Mouse (Mus musculus) ES-E14 (cell line): ENCODE results near the gene Slc35e3. TPM values are rescaled to one million over a fixed set of nuclear protein-coding genes. Genes with fewer than 3 reads are reported as not detected.
A peak's percentile ranks its signal among the peaks of the same experiment; 100 is the strongest.

ENCODE experiments used
- DNase-seq: peaks from one replicate; pipeline ENCODE4 v3.0.0-alpha.2; 2013; ENCODE audit warnings: low read depth, low spot score
- H3K27ac ChIP-seq: 2 replicates; pipeline ENCODE4 v1.5.1; 2012; ENCODE audit warnings: low read depth, mild to moderate bottlenecking, low read length, moderate library complexity, mixed read lengths; ENCODE audit not compliant: poor library complexity, insufficient read depth, severe bottlenecking
- H3K36me3 ChIP-seq: 2 replicates; pipeline ENCODE4 v1.6.1; 2012; ENCODE audit warnings: mild to moderate bottlenecking, low read length, moderate library complexity, mixed read lengths; ENCODE audit not compliant: control insufficient read depth, poor library complexity, insufficient read depth, severe bottlenecking
- H3K4me1 ChIP-seq, 2 experiments: fragments of 150-350 bp in 1 of 2; sonication (generic) in 1 of 2; 2 replicates each; pipeline ENCODE4 v1.6.1; 2012; ENCODE audit warnings: low read length in 2 of 2, mild to moderate bottlenecking in 1 of 2, mixed read lengths in 1 of 2; ENCODE audit not compliant: control insufficient read depth in 2 of 2, insufficient read depth in 2 of 2, poor library complexity in 1 of 2
- H3K4me3 ChIP-seq, 2 experiments: fragments of 150-350 bp in 1 of 2; sonication (generic) in 1 of 2; 2 replicates each; pipeline ENCODE4 v1.5.1; 2012; ENCODE audit warnings: low read length in 2 of 2, low read depth in 1 of 2, mild to moderate bottlenecking in 1 of 2, mixed read lengths in 1 of 2; ENCODE audit not compliant: insufficient read depth in 1 of 2, poor library complexity in 1 of 2, severe bottlenecking in 1 of 2
- H3K9ac ChIP-seq: 2 replicates; pipeline ENCODE4 v1.6.1; 2012; ENCODE audit warnings: low read depth, mild to moderate bottlenecking, low read length, mixed read lengths; ENCODE audit not compliant: poor library complexity, insufficient read depth, severe bottlenecking
- H3K9me3 ChIP-seq: fragments of 150-350 bp; sonication (generic); 2 replicates; pipeline ENCODE4 v1.6.1; 2012; ENCODE audit warnings: low read depth, mild to moderate bottlenecking, low read length; ENCODE audit not compliant: control insufficient read depth, insufficient read depth
- CHD2 ChIP-seq: IDR thresholded peaks from 2 replicates; pipeline ENCODE4 v1.6.1; 2014; ENCODE audit warnings: mild to moderate bottlenecking, low read depth, low read length, inconsistent platforms
- HCFC1 ChIP-seq: IDR thresholded peaks from 2 replicates; pipeline ENCODE4 v1.6.1; 2012; ENCODE audit warnings: low read length, inconsistent platforms, borderline replicate concordance; ENCODE audit not compliant: insufficient read depth
- MAFK ChIP-seq: IDR thresholded peaks from 2 replicates; pipeline ENCODE4 v1.6.1; 2014; ENCODE audit warnings: mild to moderate bottlenecking, low read depth, low read length, inconsistent platforms; ENCODE audit not compliant: insufficient read depth
- ZC3H11A ChIP-seq: IDR thresholded peaks from 2 replicates; pipeline ENCODE4 v1.6.1; 2012; ENCODE audit warnings: low read depth, mild to moderate bottlenecking, inconsistent platforms, low read length, borderline replicate concordance
- ZNF384 ChIP-seq: IDR thresholded peaks from 2 replicates; pipeline ENCODE4 v1.6.1; 2012; ENCODE audit warnings: low read depth, low read length, inconsistent platforms
- in situ Hi-C, 2 experiments: fragments of 600-800 bp; cut with MboI; formaldehyde crosslinking; loops; one replicate each; pipeline ENCODE4 v1.15.1; 2025; ENCODE audit warnings: low sequenced_read_pairs in 2 of 2, inconsistent platforms in 1 of 2; ENCODE audit not compliant: unreplicated experiment in 2 of 2
- total RNA-seq: library from RNA; depleted of rRNA; stranded (reverse); fragments of 300-350 nt; gene quantifications from 2 replicates; pipeline ENCODE4 v1.2.3, GENCODE M21; 2012

Slc35e3 gene
- total RNA-seq, 1 experiment, result 16.3 TPM

DNA sequence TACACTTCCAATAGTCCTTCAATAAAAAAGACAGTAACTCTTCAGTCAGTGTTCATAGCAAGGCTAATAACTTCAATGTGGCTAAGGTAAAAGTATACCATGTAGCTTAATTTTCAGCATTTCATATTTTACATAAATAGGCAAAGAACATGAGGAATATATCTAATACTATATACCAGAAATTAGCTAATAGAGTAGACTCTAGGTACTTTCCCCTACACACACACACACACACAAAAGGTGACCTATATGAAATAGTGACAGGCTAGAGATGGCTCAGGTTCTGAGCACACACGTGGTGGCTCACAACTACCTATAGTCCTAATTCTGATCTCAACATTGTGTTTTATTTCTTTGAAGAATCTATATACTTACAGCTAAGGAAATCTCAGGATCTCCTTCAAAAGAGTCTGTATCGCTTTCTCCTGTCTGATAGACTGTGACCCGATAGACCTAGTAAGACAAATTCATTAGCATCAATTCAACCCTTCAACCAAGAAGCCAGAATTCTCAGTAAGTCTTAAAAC lies 55.3 kb downstream of the Slc35e3 start:
- in situ Hi-C loops, result no loop called here
- no peak for TF ChIP-seq CHD2
- TF ChIP-seq HCFC1, result no peak
- no peak for TF ChIP-seq ZC3H11A
- TF ChIP-seq MAFK, result no peak
- TF ChIP-seq ZNF384, result no peak

GRCm38 (mm10) chr10:117690101-117690352 lies 56.1 kb downstream of the Slc35e3 start:
- Histone ChIP-seq H3K4me3 (no peak overlapping the region), H3K9me3 (no peaks in the 10 kb centered on the region), H3K36me3 (peaks cover 30% of the 10 kb centered on the region), H3K4me1 (no peaks in the 10 kb centered on the region), H3K9ac (no peak overlapping the region), H3K27ac (no peak overlapping the region)
- no peak for TF ChIP-seq CHD2
- no peak for TF ChIP-seq MAFK
- TF ChIP-seq HCFC1, result no peak
- TF ChIP-seq ZC3H11A, result no peak
- TF ChIP-seq ZNF384, result no peak
- DNase-seq, result no peak
- in situ Hi-C loops, result no loop called here

More for the DNA sequence above, 55.3 kb downstream of the Slc35e3 start:
- no peak overlapping the region for H3K4me3 ChIP-seq
- DNase-seq, result no peak
- H3K4me1 ChIP-seq, result no peaks in the 10 kb centered on the region
- peaks cover 30% of the 10 kb centered on the region for H3K36me3 ChIP-seq
- H3K9me3 ChIP-seq, result no peaks in the 10 kb centered on the region
- no peak overlapping the region for H3K27ac ChIP-seq
- H3K9ac ChIP-seq, result no peak overlapping the region

DNA sequence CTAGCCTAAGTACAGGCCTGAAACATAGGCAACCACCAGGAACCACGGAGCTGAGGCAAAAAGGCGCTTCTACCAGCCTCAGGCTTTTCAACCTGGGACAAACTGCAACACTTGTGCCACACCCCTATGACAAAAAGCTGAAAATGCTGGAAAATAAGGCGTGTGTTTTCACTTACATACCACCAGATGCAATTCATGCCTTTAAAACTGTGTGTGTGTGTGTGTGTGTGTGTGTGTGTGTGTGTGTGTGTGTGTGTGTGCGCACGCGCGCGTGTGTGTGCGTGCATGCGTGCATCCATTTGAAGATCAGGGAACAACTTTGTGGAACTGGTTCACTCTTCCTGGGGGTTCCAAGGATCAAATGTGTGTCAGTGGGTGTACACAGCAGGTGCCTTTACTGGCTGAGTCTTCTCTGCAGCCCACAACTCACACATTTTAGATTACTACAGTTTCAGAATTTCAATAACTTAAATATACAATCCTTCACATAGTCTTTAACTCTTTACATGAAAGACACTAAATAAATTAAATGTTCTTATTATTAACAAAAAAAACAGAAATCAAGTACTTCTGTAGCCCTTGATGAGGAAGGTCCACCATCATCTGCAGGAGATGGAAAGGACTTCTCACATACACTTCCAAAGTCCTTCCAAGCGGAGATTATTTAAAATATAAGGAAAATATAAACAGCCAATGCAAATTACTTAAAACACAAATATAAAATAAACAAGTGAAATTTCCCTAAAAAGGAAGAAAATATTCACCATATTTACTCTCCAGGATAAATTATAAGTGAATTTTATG lies 56.7 kb downstream of the Slc35e3 start:
- Histone ChIP-seq H3K36me3 (peaks cover 27% of the 10 kb centered on the region), H3K4me3 (no peak overlapping the region), H3K9me3 (no peaks in the 10 kb centered on the region), H3K27ac (no peak overlapping the region), H3K4me1 (no peaks in the 10 kb centered on the region), H3K9ac (no peak overlapping the region)
- no peak for DNase-seq
- no peak for TF ChIP-seq ZC3H11A
- TF ChIP-seq HCFC1, result no peak
- TF ChIP-seq ZNF384, result no peak
- no peak for TF ChIP-seq MAFK
- no peak for TF ChIP-seq CHD2
- in situ Hi-C loops, result no loop called here

DNA sequence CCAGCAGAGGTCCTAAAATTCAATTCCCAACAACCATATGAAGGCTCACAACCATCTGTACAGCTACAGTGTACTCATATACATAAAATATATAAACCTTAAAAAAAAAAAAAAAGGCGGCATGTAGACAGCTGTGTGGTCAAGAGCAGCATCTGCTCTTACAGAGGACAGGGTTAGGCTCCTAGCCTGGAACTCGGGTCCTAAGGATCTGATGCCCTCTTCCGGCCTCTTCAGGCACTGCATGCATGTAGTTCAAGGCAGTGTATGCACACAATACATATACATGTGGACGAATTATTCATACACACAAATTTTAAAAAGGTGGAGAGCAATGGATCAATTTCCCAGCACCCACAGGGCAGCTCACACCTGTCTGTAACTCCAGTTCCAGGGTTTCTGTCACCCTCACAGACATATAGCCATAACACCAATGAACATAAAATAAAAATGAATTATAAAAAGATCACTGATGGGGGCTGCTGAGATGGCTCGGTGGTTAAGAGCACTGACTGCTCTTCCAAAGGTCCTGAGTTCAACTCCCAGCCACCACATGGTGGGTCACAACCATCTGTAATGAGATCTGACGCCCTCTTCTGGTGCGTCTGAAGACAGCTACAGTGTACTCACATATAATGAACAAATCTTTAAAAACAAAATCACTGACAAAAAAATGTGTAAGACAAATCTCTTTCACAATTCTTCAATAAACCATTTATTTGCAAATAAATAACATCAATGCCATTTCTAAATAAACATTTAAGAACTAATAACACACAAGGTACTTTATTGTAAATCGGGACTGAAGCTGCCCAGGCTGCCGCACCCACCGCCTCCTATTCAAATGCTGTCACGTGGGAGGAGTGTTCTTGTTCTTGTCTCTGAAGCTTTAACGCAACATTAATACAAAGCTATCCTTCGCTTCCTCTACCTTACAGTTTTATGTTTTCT lies 57.7 kb downstream of the Slc35e3 start:
- Histone ChIP-seq H3K4me3 (no peak overlapping the region), H3K9ac (no peak overlapping the region), H3K4me1 (peaks cover 0 to 6% of the 10 kb centered on the region in 2 experiments; a peak in 1 of 4 replicates), H3K36me3 (peaks cover 25% of the 10 kb centered on the region), H3K27ac (no peak overlapping the region), H3K9me3 (no peaks in the 10 kb centered on the region)
- no peak for DNase-seq
- TF ChIP-seq ZC3H11A, result no peak
- TF ChIP-seq ZNF384, result peak; percentile 75; the same call in 1 of the 2 replicates
- TF ChIP-seq MAFK, result no peak
- TF ChIP-seq CHD2, result 0 out of 2 replicates have a peak, but pooled peaks have one; percentile 11
- in situ Hi-C loops, result no loop called here
